Mouse (Mus musculus): Measurements from ENCODE around the gene Cd101. TPM values are rescaled to one million over a fixed set of nuclear protein-coding genes. Genes with fewer than 3 reads are reported as not detected.

The Cd101 gene
- polyA plus RNA-seq, 1 experiment from 2014 or later, result 0.12 TPM

DNA sequence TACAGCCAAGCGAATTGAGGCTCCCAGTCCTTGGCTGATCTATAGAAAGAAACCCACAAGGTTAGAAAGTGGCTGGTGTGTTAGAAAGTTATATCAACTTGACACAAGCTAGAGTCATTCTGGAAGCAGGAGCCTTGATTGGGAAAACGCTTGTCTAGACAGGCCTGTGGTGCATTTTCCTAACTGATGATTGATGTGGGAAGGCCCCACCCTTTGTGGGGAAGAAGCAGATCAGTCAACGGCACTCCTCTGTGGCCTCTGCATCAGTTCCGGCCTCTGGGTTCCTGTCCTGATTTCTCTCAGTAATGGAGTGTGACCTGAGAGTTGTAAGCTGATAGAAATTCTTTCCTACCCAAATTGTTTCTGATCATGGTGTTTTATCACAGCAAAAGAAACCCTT lies 4.3 kb upstream of the Cd101 start:
- DNase-seq (ENCODE audit: low spot score) (no peak), ATAC-seq (replicated peaks; ENCODE audit: low FRiP score, low TSS enrichment, low read depth) (no peak)
- Histone ChIP-seq H3K9ac (ENCODE audit: low read length) (no peak overlapping the region), H3K4me3 (ENCODE audit: low read depth, low read length) (no peak overlapping the region), H3K9me3 (ENCODE audit: control insufficient read depth, low read length) (no peaks in the 10 kb centered on the region), H3K36me3 (ENCODE audit: control insufficient read depth, insufficient read depth, low read length) (no peaks in the 10 kb centered on the region), H3K4me2 (ENCODE audit: low read length) (no peak overlapping the region), H3K27me3 (replicated peaks; ENCODE audit: control insufficient read depth, insufficient read depth, low read length) (no peaks in the 10 kb centered on the region), H3K27ac (ENCODE audit: low read depth) (no peak overlapping the region), H3K4me1 (replicated peaks; ENCODE audit: control insufficient read depth, insufficient read depth, low read length) (peaks cover 6% of the 10 kb centered on the region; the same call in 1 of the 2 replicates)
- WGBS, result 58% methylated on average over 4 of the region's 4 CpGs

DNA sequence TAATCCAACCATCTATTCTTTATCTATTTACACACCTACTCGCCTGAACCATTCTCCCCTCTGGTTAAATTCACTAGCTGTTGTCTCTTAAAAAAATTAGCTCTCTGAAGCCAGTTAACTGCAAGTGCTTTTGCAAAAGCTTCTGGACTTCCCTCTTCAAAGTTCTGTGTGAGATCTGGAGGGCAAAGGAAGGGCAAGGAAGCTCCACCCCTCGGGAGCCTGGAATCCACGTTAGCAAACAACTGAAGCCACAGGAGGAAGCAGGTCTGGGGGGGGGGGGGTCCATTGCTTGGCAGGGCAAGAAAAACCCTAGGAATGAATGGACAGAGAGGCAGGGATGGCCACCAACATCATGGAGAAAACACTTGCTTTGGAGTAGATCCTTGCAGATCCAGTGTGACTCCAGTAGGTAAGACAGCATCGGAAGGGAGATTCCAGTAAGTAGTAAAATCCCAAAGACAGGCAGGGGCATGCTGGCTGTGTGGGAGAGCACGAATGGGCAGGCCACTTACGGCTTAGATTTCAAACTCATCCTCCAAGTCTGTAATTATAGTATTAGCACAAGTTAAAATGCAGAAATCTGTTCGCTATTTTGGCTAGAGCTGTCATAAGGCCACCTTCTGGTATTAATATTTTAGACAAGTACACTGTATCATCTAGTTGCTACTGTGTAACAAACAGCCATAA lies 2.2 kb upstream of the Cd101 start:
- DNase-seq (ENCODE audit: low spot score) (no peak), ATAC-seq (replicated peaks; ENCODE audit: low FRiP score, low TSS enrichment, low read depth) (no peak)
- Histone ChIP-seq H3K4me3 (ENCODE audit: low read depth, low read length) (no peak overlapping the region), H3K27ac (ENCODE audit: low read depth) (no peak overlapping the region), H3K36me3 (ENCODE audit: control insufficient read depth, insufficient read depth, low read length) (no peaks in the 10 kb centered on the region), H3K27me3 (replicated peaks; ENCODE audit: control insufficient read depth, insufficient read depth, low read length) (no peaks in the 10 kb centered on the region), H3K4me2 (ENCODE audit: low read length) (no peak overlapping the region), H3K9me3 (ENCODE audit: control insufficient read depth, low read length) (no peaks in the 10 kb centered on the region), H3K4me1 (replicated peaks; ENCODE audit: control insufficient read depth, insufficient read depth, low read length) (peaks cover 6% of the 10 kb centered on the region; the same call in 1 of the 2 replicates), H3K9ac (ENCODE audit: low read length) (no peak overlapping the region)
- 38% methylated on average over 7 of the region's 7 CpGs for WGBS

DNA sequence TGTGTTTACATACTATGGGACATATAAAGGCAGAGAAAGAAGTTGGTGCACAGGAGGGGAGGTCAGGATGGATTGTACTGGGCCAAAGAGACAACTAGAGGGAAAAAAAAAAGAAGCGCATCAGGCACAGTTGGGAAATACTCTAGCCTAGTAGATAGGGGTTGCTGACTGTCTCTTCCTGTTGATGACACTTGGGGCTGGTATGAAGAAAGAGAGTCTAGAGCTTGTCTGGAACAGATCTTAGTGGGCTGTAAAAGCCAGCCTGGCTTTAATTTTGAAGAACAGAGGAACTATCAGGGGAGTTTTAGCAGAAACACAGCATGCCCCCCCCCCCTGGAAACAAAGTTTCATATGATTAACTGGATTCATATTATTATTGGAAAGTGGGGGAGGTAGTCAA lies 1.3 kb upstream of the Cd101 start:
- WGBS, result 91% methylated on average over 1 of the region's 1 CpGs
- peaks cover 6% of the 10 kb centered on the region; the same call in 1 of the 2 replicates for H3K4me1 ChIP-seq (replicated peaks; ENCODE audit: control insufficient read depth, insufficient read depth, low read length)
- DNase-seq (ENCODE audit: low spot score) (no peak), ATAC-seq (replicated peaks; ENCODE audit: low FRiP score, low TSS enrichment, low read depth) (no peak)
- no peak overlapping the region for H3K4me3 ChIP-seq (ENCODE audit: low read depth, low read length)
- H3K36me3 ChIP-seq (ENCODE audit: control insufficient read depth, insufficient read depth, low read length), result no peaks in the 10 kb centered on the region
- H3K9me3 ChIP-seq (ENCODE audit: control insufficient read depth, low read length), result no peaks in the 10 kb centered on the region
- H3K4me2 ChIP-seq (ENCODE audit: low read length), result no peak overlapping the region
- no peaks in the 10 kb centered on the region for H3K27me3 ChIP-seq (replicated peaks; ENCODE audit: control insufficient read depth, insufficient read depth, low read length)
- H3K9ac ChIP-seq (ENCODE audit: low read length), result no peak overlapping the region
- H3K27ac ChIP-seq (ENCODE audit: low read depth), result no peak overlapping the region

DNA sequence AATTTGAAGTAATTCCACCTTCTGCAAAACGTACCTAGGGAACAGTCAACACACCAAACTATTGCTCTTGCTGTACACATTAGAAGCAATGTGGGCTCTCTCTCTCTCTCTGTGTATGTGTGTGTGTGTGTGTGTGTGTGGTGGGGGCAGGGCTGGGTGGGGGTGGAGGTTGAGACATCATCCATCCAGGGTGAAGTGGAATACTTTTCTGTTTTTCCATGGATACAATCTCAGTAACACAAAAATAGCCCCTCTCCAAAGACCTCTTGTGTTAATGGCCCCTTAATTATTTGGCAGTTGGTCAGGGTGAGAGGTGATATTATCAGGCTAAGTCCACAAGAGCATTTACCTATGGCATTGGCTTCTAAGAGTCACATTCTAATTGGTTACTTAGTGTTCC lies 2.6 kb downstream of the Cd101 start:
- DNase-seq (ENCODE audit: low spot score) (no peak), ATAC-seq (replicated peaks; ENCODE audit: low FRiP score, low TSS enrichment, low read depth) (no peak)
- 74% methylated on average over 1 of the region's 1 CpGs for WGBS
- Histone ChIP-seq H3K27me3 (replicated peaks; ENCODE audit: control insufficient read depth, insufficient read depth, low read length) (no peaks in the 10 kb centered on the region), H3K9me3 (ENCODE audit: control insufficient read depth, low read length) (no peaks in the 10 kb centered on the region), H3K9ac (ENCODE audit: low read length) (no peak overlapping the region), H3K36me3 (ENCODE audit: control insufficient read depth, insufficient read depth, low read length) (no peaks in the 10 kb centered on the region), H3K4me3 (ENCODE audit: low read depth, low read length) (no peak overlapping the region), H3K4me2 (ENCODE audit: low read length) (no peak overlapping the region), H3K27ac (ENCODE audit: low read depth) (no peak overlapping the region), H3K4me1 (replicated peaks; ENCODE audit: control insufficient read depth, insufficient read depth, low read length) (peaks cover 6% of the 10 kb centered on the region; the same call in 1 of the 2 replicates)

DNA sequence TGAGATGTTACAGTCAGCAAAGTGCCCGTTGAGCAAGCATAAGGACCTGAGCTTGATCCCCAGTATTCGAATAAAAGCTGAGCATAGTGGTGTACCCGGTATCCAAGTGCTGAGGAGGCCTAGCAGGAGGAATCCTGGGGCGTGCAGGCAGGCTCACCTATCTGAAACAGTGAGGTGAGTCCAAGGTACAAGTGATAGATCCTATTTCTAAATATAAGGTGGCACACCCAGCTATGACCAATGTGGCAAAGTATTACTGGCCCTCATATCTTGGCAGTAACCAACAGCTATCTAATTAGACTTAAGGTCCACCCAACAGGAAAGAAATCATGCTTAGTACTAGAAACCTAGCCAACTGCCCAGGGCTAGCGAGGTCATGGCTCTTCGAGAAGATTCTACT lies 6.4 kb downstream of the Cd101 start:
- Histone ChIP-seq H3K9ac (ENCODE audit: low read length) (no peak overlapping the region), H3K9me3 (ENCODE audit: control insufficient read depth, low read length) (no peaks in the 10 kb centered on the region), H3K4me2 (ENCODE audit: low read length) (no peak overlapping the region), H3K4me3 (ENCODE audit: low read depth, low read length) (no peak overlapping the region), H3K27me3 (replicated peaks; ENCODE audit: control insufficient read depth, insufficient read depth, low read length) (no peaks in the 10 kb centered on the region), H3K4me1 (replicated peaks; ENCODE audit: control insufficient read depth, insufficient read depth, low read length) (no peaks in the 10 kb centered on the region), H3K36me3 (ENCODE audit: control insufficient read depth, insufficient read depth, low read length) (no peaks in the 10 kb centered on the region), H3K27ac (ENCODE audit: low read depth) (no peak overlapping the region)
- no peak for DNase-seq (ENCODE audit: low spot score)
- ATAC-seq (replicated peaks; ENCODE audit: low FRiP score, low TSS enrichment, low read depth), result no peak
- 82% methylated on average over 6 of the region's 6 CpGs for WGBS

DNA sequence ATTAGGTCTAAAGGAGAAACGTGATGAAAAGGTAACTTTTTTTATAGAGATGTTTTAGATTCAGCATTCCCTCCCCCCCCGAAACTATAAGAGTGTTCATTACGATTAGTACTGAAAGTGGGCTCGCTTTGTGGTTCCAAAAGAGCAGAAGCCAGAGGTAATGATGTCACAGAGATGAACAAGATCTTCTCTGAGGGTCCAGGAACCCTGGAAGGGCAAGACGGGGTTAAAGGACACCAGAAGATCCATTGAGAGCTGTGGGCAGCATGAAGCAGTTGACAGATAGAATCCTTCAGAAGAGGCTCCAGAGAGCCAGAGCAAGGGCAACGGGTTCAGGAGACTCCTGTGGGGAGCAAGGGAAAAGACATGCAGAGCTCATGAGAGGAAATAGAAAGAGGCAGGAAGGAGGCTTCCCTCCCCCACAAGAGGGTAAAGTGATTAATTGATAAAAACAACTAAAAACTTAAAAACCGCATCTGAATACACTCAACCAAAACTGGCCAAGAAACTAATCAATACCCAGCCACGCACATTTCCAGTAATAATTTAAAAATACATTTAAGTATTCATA lies 7.8 kb downstream of the Cd101 start:
- 71% methylated on average over 8 of the region's 8 CpGs for WGBS
- no peaks in the 10 kb centered on the region for H3K4me1 ChIP-seq (replicated peaks; ENCODE audit: control insufficient read depth, insufficient read depth, low read length)
- DNase-seq (ENCODE audit: low spot score) (no peak), ATAC-seq (replicated peaks; ENCODE audit: low FRiP score, low TSS enrichment, low read depth) (no peak)
- H3K9ac ChIP-seq (ENCODE audit: low read length), result no peak overlapping the region
- H3K27ac ChIP-seq (ENCODE audit: low read depth), result no peak overlapping the region
- no peak overlapping the region for H3K4me3 ChIP-seq (ENCODE audit: low read depth, low read length)
- no peaks in the 10 kb centered on the region for H3K9me3 ChIP-seq (ENCODE audit: control insufficient read depth, low read length)
- H3K36me3 ChIP-seq (ENCODE audit: control insufficient read depth, insufficient read depth, low read length), result no peaks in the 10 kb centered on the region
- no peaks in the 10 kb centered on the region for H3K27me3 ChIP-seq (replicated peaks; ENCODE audit: control insufficient read depth, insufficient read depth, low read length)
- no peak overlapping the region for H3K4me2 ChIP-seq (ENCODE audit: low read length)

DNA sequence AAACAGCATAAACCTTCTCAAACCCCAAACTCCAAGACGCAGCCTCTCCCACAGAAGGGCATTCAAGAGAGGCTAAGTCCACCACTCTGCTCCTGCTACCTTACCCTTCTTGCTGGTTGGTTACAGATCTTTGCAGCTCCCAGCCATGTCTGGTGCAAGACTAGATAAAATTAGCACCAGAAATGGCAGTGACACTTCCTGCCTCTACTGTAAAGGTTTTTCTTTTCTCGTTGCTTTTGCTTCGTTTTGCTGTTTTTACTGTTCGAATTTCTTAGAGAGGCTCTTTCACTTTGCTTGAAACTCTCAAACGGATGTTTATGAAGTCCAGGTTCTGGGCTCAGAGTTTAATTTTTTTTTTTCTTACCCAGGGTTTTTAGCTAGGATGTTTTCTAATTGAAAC lies 8.3 kb downstream of the Cd101 start:
- H3K4me2 ChIP-seq (ENCODE audit: low read length), result no peak overlapping the region
- H3K27me3 ChIP-seq (replicated peaks; ENCODE audit: control insufficient read depth, insufficient read depth, low read length), result no peaks in the 10 kb centered on the region
- no peaks in the 10 kb centered on the region for H3K36me3 ChIP-seq (ENCODE audit: control insufficient read depth, insufficient read depth, low read length)
- H3K4me3 ChIP-seq (ENCODE audit: low read depth, low read length), result no peak overlapping the region
- no peak for DNase-seq (ENCODE audit: low spot score)
- no peak overlapping the region for H3K9ac ChIP-seq (ENCODE audit: low read length)
- no peaks in the 10 kb centered on the region for H3K9me3 ChIP-seq (ENCODE audit: control insufficient read depth, low read length)
- H3K27ac ChIP-seq (ENCODE audit: low read depth), result no peak overlapping the region
- no peaks in the 10 kb centered on the region for H3K4me1 ChIP-seq (replicated peaks; ENCODE audit: control insufficient read depth, insufficient read depth, low read length)
- 78% methylated on average over 5 of the region's 5 CpGs for WGBS
- no peak for ATAC-seq (replicated peaks; ENCODE audit: low FRiP score, low TSS enrichment, low read depth)

DNA sequence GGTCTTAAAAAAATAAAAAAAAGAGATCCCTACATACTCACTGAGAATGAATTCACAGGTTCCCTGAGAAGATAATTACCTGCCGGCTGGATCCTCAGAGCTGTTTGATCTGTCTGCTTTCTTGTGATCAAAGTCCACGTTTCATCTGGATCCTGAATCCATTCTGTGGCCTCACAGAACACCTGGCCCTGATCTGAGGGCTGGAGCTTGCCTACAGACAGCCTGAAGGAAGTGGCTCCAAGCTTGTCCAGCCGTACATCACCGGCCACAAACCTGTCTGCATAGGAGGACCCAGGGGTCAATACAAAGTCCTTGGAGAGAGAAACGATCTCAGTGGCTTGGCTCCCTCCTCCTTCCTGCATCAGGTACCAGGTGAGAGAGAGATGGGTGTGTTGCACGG lies 10.9 kb downstream of the Cd101 start:
- DNase-seq (ENCODE audit: low spot score), result no peak
- WGBS, result 74% methylated on average over 6 of the region's 6 CpGs
- no peaks in the 10 kb centered on the region; the same call in 1 of the 2 replicates for H3K4me1 ChIP-seq (replicated peaks; ENCODE audit: control insufficient read depth, insufficient read depth, low read length)
- no peak overlapping the region for H3K4me2 ChIP-seq (ENCODE audit: low read length)
- H3K9me3 ChIP-seq (ENCODE audit: control insufficient read depth, low read length), result no peaks in the 10 kb centered on the region
- no peak for ATAC-seq (replicated peaks; ENCODE audit: low FRiP score, low TSS enrichment, low read depth)
- H3K9ac ChIP-seq (ENCODE audit: low read length), result no peak overlapping the region
- no peak overlapping the region for H3K4me3 ChIP-seq (ENCODE audit: low read depth, low read length)
- no peaks in the 10 kb centered on the region for H3K36me3 ChIP-seq (ENCODE audit: control insufficient read depth, insufficient read depth, low read length)
- no peaks in the 10 kb centered on the region for H3K27me3 ChIP-seq (replicated peaks; ENCODE audit: control insufficient read depth, insufficient read depth, low read length)
- no peak overlapping the region for H3K27ac ChIP-seq (ENCODE audit: low read depth)

DNA sequence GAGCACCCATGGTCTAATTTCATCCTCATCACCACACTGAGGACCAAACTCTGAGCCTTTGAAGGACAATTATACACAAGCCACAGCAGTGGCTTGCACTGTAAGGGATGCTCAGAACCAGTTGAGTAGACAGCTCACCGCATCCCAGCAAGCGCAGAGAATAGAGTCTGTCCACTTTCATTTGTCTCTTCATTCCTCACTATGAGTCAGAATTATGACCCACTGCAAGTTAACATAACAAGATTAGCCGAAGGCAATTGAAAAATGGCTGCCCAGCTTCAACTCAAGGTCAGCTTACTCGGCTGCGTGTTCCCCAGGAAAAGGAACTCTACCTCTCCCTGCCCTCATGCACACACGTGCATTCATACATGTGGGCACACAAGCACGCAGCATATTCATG lies 13.3 kb downstream of the Cd101 start:
- DNase-seq (ENCODE audit: low spot score) (no peak), ATAC-seq (replicated peaks; ENCODE audit: low FRiP score, low TSS enrichment, low read depth) (no peak)
- Histone ChIP-seq H3K36me3 (ENCODE audit: control insufficient read depth, insufficient read depth, low read length) (no peaks in the 10 kb centered on the region), H3K9ac (ENCODE audit: low read length) (no peak overlapping the region), H3K27me3 (replicated peaks; ENCODE audit: control insufficient read depth, insufficient read depth, low read length) (no peaks in the 10 kb centered on the region), H3K27ac (ENCODE audit: low read depth) (no peak overlapping the region), H3K9me3 (ENCODE audit: control insufficient read depth, low read length) (no peaks in the 10 kb centered on the region), H3K4me2 (ENCODE audit: low read length) (no peak overlapping the region), H3K4me1 (replicated peaks; ENCODE audit: control insufficient read depth, insufficient read depth, low read length) (peaks cover 5% of the 10 kb centered on the region), H3K4me3 (ENCODE audit: low read depth, low read length) (no peak overlapping the region)
- WGBS, result 64% methylated on average over 7 of the region's 7 CpGs

Data from intestine, embryonic 14.5 days (tissue).